Mouse (Mus musculus) 416B (cell line): ENCODE measurements at regions not wholly inside any gene's neighbourhood (a gene's known extent, or its start where the extent isn't known, plus 50 kb on each side); places are given as distances from the start of the nearest gene placed in this dataset.

Experiments
- DNase-seq: peaks from one replicate; pipeline ENCODE4 v3.0.0; 2011; ENCODE audit warnings: low read depth

- no peak for DNase-seq
Observed at GRCm38 (mm10) chrX:16421159-16421558, 101.5 kb upstream of the Cypt1 start.

GRCm38 (mm10) chrX:16421663-16422062 is 101.0 kb upstream of the Cypt1 start:
- DNase-seq = no peak

GRCm38 (mm10) chrX:16438088-16438487 is 84.6 kb upstream of the Cypt1 start:
- peak; percentile 0 for DNase-seq

GRCm38 (mm10) chrX:16450496-16451078 is 72.1 kb upstream of the Cypt1 start:
- peak; percentile 32 for DNase-seq
